Mouse (Mus musculus): ENCODE measurements around the gene Rita1. TPM values are rescaled to one million over a fixed set of nuclear protein-coding genes. Genes with fewer than 3 reads are reported as not detected.

Gene Rita1
- polyA plus RNA-seq, 1 experiment: 15.7 TPM

DNA sequence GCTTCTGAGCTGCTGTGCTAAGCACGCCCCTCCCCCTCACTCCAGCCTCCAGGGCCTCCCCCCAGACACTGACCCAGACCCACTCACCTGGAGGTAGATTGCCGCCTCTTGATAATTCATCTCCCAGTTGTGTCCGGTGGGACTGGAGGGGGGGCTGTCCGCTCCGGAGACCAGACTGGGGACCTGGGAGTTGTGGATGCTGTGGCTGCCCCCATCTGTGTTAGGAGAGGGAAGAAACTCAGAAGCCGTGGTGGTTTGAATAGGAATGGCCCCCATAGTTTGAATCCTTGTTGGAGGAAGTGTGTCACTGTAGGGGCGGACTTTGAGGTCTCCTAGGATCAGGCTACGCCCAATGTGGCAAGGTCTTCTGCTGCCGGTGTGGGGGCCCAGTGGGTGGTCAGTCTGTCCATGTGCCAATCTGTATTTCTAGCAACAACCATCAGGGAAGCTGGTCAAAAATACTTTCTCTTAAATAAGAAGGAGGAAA is 52.2 kb downstream of the Rita1 start:
- no peak for TF ChIP-seq CTCF (IDR thresholded peaks at IDR 0.05; ENCODE audit: insufficient read depth, low read length)
- TF ChIP-seq POLR2A (IDR thresholded peaks at IDR 0.05; ENCODE audit: borderline replicate concordance, extremely low read depth, low read depth, low read length): no peak
- 72% methylated on average over 9 of the region's 9 CpGs for WGBS
- DNase-seq: no peak
- Histone ChIP-seq H3K4me1 (ENCODE audit: control insufficient read depth, insufficient read depth, low read length) (peaks cover 16% of the 10 kb centered on the region), H3K4me3 (replicated peaks; ENCODE audit: extremely low read depth, low read depth, low read length) (no peak overlapping the region)

DNA sequence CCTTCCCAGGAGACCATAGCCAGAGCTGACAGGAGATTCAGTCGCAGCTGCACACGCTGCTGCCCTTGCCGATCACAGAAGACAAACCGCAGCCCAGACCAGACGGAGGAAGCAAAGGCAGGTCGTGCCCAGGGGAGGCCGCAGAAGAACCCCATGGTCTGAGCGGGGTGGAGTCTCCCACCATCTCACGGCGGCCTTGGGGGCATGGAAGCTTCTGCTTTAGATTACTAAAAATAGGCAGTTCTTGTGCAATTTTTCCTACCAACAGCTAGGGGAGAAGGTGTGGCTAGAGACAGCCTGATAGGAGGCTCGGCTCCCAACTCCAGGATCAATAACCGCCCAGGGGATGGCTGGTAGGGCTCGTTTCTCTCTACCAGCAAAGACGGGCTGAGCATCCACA is 53.6 kb downstream of the Rita1 start:
- no peak for TF ChIP-seq POLR2A (IDR thresholded peaks at IDR 0.05; ENCODE audit: borderline replicate concordance, extremely low read depth, low read depth, low read length)
- no peak for TF ChIP-seq CTCF (IDR thresholded peaks at IDR 0.05; ENCODE audit: insufficient read depth, low read length)
- H3K4me3 ChIP-seq (replicated peaks; ENCODE audit: extremely low read depth, low read depth, low read length): no peak overlapping the region
- no peak for DNase-seq
- H3K4me1 ChIP-seq (ENCODE audit: control insufficient read depth, insufficient read depth, low read length): peaks cover 13% of the 10 kb centered on the region
- 63% methylated on average over 14 of the region's 14 CpGs for WGBS

DNA sequence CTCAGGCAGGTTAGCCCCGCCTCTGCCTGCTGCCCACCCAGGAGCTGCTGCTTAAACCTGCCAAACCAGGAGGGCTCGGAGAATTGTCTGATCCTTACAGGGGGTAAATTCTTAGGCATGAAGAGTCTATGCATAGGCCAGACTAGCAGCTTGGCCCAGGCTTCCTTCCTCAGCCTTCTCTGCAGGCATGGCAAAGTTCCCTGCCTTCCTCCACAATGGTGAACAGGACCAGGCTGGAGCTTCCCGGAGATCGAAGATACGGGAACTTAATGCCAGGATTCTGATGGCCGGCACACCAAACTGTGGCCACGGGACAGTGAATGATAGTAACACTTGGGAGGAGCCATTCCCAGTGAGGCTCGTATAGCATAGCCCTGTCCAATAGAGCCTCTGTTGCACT is 54.3 kb downstream of the Rita1 start:
- TF ChIP-seq CTCF (IDR thresholded peaks at IDR 0.05; ENCODE audit: insufficient read depth, low read length) (no peak), POLR2A (IDR thresholded peaks at IDR 0.05; ENCODE audit: borderline replicate concordance, extremely low read depth, low read depth, low read length) (no peak)
- Histone ChIP-seq H3K4me1 (ENCODE audit: control insufficient read depth, insufficient read depth, low read length) (peaks cover 7% of the 10 kb centered on the region), H3K4me3 (replicated peaks; ENCODE audit: extremely low read depth, low read depth, low read length) (no peak overlapping the region)
- 73% methylated on average over 8 of the region's 8 CpGs for WGBS
- no peak for DNase-seq

DNA sequence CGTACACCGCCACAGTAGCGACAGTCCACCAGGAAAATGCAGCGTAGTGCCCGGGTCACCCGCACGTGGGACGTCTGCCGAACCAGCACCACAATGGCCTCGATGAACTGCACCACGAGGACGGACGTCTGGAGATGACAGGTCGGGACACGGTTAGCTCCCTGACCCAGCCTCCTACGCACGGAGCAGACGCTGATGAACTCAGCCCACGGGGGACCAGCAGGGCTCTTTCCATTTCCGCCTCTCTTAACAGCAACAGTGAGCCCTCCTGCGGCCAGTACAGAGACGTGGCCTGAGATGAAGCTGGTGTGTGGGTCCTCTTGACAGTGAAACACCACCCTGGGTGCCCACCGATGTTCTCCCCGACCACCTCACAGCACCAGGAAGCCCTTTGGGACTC is 56.5 kb downstream of the Rita1 start:
- H3K4me3 ChIP-seq (replicated peaks; ENCODE audit: extremely low read depth, low read depth, low read length): no peak overlapping the region
- TF ChIP-seq POLR2A (IDR thresholded peaks at IDR 0.05; ENCODE audit: borderline replicate concordance, extremely low read depth, low read depth, low read length) (no peak), CTCF (IDR thresholded peaks at IDR 0.05; ENCODE audit: insufficient read depth, low read length) (no peak)
- no peaks in the 10 kb centered on the region for H3K4me1 ChIP-seq (ENCODE audit: control insufficient read depth, insufficient read depth, low read length)
- WGBS: 90% methylated on average over 24 of the region's 24 CpGs
- DNase-seq: no peak

DNA sequence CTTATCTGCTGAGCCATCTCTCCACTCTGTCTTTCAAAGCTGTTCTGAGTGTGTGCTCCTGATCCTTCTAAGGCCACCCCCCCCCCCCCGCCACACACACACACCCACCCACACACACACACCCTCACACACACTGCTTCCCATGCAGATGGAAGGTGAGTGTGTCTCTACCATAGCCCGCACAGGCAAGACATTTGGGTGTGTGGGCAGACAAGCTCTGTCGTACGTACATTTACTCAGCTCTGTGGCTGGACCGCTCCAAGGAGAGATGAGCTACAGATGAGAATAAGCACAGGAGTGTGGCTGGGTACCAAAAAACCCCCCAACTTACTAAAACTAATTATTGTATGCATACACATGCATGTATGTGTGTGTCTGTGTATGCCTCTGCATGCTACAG is 61.7 kb downstream of the Rita1 start:
- DNase-seq: no peak
- TF ChIP-seq POLR2A (IDR thresholded peaks at IDR 0.05; ENCODE audit: borderline replicate concordance, extremely low read depth, low read depth, low read length) (no peak), CTCF (IDR thresholded peaks at IDR 0.05; ENCODE audit: insufficient read depth, low read length) (no peak)
- WGBS: 99% methylated on average over 5 of the region's 5 CpGs
- H3K4me3 ChIP-seq (replicated peaks; ENCODE audit: extremely low read depth, low read depth, low read length): no peak overlapping the region
- H3K4me1 ChIP-seq (ENCODE audit: control insufficient read depth, insufficient read depth, low read length): no peaks in the 10 kb centered on the region

DNA sequence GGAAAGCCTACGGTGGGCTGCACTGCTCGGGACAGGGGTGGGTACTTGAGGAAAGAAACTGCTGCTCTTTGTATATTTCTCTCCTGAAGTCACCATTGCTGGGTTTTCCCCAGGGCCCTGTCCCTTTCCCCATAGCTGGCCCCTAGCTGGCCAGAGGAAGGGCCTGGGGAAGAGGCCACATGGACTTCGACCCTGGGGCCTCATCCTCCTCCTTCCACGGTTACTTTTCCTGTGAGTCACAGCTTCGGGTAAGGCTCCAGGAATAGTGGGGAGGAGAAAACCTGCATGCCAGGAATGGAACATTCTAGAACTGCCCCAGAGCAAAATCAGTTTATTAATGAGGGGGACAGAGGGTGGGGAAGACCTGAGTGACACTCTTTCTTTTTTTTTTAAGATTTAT is 62.3 kb downstream of the Rita1 start:
- Histone ChIP-seq H3K4me3 (replicated peaks; ENCODE audit: extremely low read depth, low read depth, low read length) (no peak overlapping the region), H3K4me1 (ENCODE audit: control insufficient read depth, insufficient read depth, low read length) (no peaks in the 10 kb centered on the region)
- 68% methylated on average over 5 of the region's 5 CpGs for WGBS
- no peak for DNase-seq
- TF ChIP-seq POLR2A (IDR thresholded peaks at IDR 0.05; ENCODE audit: borderline replicate concordance, extremely low read depth, low read depth, low read length): no peak
- no peak for TF ChIP-seq CTCF (IDR thresholded peaks at IDR 0.05; ENCODE audit: insufficient read depth, low read length)

DNA sequence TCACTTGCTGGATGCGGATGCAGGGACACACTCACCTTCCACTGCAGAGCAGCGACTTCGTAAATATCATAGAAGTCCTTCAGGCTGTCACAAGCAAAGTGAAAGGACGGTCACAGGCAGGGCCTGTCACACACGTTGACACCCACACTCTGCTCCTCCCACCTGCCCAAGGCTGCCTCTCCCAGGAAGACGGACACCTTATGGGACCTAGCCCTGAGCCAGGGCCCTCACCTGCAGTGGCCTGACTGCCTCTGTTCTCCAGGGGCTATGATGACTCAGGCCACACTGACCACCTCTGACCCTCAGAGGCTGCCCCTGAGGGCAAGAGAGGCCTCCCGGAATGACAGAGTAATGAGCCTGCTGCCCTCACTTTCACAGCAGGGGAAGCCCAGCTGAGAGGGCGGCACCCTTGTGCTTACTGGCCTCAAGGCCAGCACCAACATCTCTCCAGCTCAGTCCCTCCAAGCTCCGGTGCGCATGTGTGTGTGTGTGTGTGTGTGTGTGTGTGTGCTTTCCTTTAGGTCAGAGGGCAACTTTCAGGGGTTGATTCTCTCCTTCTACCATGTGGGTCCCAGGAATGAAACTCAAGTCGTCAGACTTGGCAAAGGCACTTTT is 64.0 kb downstream of the Rita1 start:
- no peak for DNase-seq
- Histone ChIP-seq H3K4me1 (ENCODE audit: control insufficient read depth, insufficient read depth, low read length) (no peaks in the 10 kb centered on the region), H3K4me3 (replicated peaks; ENCODE audit: extremely low read depth, low read depth, low read length) (no peak overlapping the region)
- TF ChIP-seq POLR2A (IDR thresholded peaks at IDR 0.05; ENCODE audit: borderline replicate concordance, extremely low read depth, low read depth, low read length) (no peak), CTCF (IDR thresholded peaks at IDR 0.05; ENCODE audit: insufficient read depth, low read length) (no peak)
- WGBS: 79% methylated on average over 11 of the region's 11 CpGs

Other genes starting within 250 kb of the Rita1 start
- not detected in 2 replicates for gene Lhx5, start 180.9 kb downstream of the Rita1 start, polyA plus RNA-seq (2012; rRNA removed)
- gene Sdsl, start 139.8 kb downstream of the Rita1 start, polyA plus RNA-seq (2012; rRNA removed): 2.1 and 2.3 TPM in 2 replicates
- 0.65 and 0.70 TPM in 2 replicates for gene Sds, start 136.1 kb downstream of the Rita1 start, polyA plus RNA-seq (2012; rRNA removed)
- gene Plbd2, start 109.0 kb downstream of the Rita1 start, polyA plus RNA-seq (2012; rRNA removed): 40.0 and 42.7 TPM in 2 replicates
- gene Slc8b1, start 101.4 kb downstream of the Rita1 start, polyA plus RNA-seq (2012; rRNA removed): 37.0 and 40.0 TPM in 2 replicates
- gene Tpcn1, start 23.9 kb downstream of the Rita1 start, polyA plus RNA-seq (2012; rRNA removed): 75.8 and 89.2 TPM in 2 replicates
- gene Iqcd, start 23.6 kb downstream of the Rita1 start, polyA plus RNA-seq (2012; rRNA removed): 2.0 and 2.4 TPM in 2 replicates
- 37.2 and 39.2 TPM in 2 replicates for gene Ddx54, start 150 bp upstream of the Rita1 start, polyA plus RNA-seq (2012; rRNA removed)
- 1.6 TPM in 2 replicates for gene Cfap73, start 21.6 kb upstream of the Rita1 start, polyA plus RNA-seq (2012; rRNA removed)
- gene Rasal1, start 36.2 kb upstream of the Rita1 start, polyA plus RNA-seq (2012; rRNA removed): 0.80 and 1.6 TPM in 2 replicates
- 6.1 and 7.8 TPM in 2 replicates for gene Dtx1, start 99.3 kb upstream of the Rita1 start, polyA plus RNA-seq (2012; rRNA removed)
- 4.5 and 5.0 TPM in 2 replicates for gene Oas2, start 137.3 kb upstream of the Rita1 start, polyA plus RNA-seq (2012; rRNA removed)
- 1.6 and 1.7 TPM in 2 replicates for gene Oas3, start 165.1 kb upstream of the Rita1 start, polyA plus RNA-seq (2012; rRNA removed)
- 0.06 TPM in 1 of 2 replicates, not detected in the other for gene Oas1e, start 182.9 kb upstream of the Rita1 start, polyA plus RNA-seq (2012; rRNA removed)
- gene Oas1c, start 199.9 kb upstream of the Rita1 start, polyA plus RNA-seq (2012; rRNA removed): 2.7 and 4.6 TPM in 2 replicates
- gene Oas1f, start 234.8 kb upstream of the Rita1 start, polyA plus RNA-seq (2012; rRNA removed): not detected in 2 replicates
- not detected in 2 replicates for gene Oas1h, start 248.8 kb upstream of the Rita1 start, polyA plus RNA-seq (2012; rRNA removed)